Mouse (Mus musculus) ES-E14 (cell line): ENCODE results near the gene Zfp60. TPM values are rescaled to one million over a fixed set of nuclear protein-coding genes. Genes with fewer than 3 reads are reported as not detected.
A peak's percentile ranks its signal among the peaks of the same experiment; 100 is the strongest.

Source experiments
- DNase-seq: peaks from one replicate; pipeline ENCODE4 v3.0.0-alpha.2; 2013; ENCODE audit warnings: low read depth, low spot score
- H3K27ac ChIP-seq: 2 replicates; pipeline ENCODE4 v1.5.1; 2012; ENCODE audit warnings: low read depth, mild to moderate bottlenecking, low read length, moderate library complexity, mixed read lengths; ENCODE audit not compliant: poor library complexity, insufficient read depth, severe bottlenecking
- H3K36me3 ChIP-seq: 2 replicates; pipeline ENCODE4 v1.6.1; 2012; ENCODE audit warnings: mild to moderate bottlenecking, low read length, moderate library complexity, mixed read lengths; ENCODE audit not compliant: control insufficient read depth, poor library complexity, insufficient read depth, severe bottlenecking
- H3K4me1 ChIP-seq, 2 experiments: fragments of 150-350 bp in 1 of 2; sonication (generic) in 1 of 2; 2 replicates each; pipeline ENCODE4 v1.6.1; 2012; ENCODE audit warnings: low read length in 2 of 2, mild to moderate bottlenecking in 1 of 2, mixed read lengths in 1 of 2; ENCODE audit not compliant: control insufficient read depth in 2 of 2, insufficient read depth in 2 of 2, poor library complexity in 1 of 2
- H3K4me3 ChIP-seq, 2 experiments: fragments of 150-350 bp in 1 of 2; sonication (generic) in 1 of 2; 2 replicates each; pipeline ENCODE4 v1.5.1; 2012; ENCODE audit warnings: low read length in 2 of 2, low read depth in 1 of 2, mild to moderate bottlenecking in 1 of 2, mixed read lengths in 1 of 2; ENCODE audit not compliant: insufficient read depth in 1 of 2, poor library complexity in 1 of 2, severe bottlenecking in 1 of 2
- H3K9ac ChIP-seq: 2 replicates; pipeline ENCODE4 v1.6.1; 2012; ENCODE audit warnings: low read depth, mild to moderate bottlenecking, low read length, mixed read lengths; ENCODE audit not compliant: poor library complexity, insufficient read depth, severe bottlenecking
- H3K9me3 ChIP-seq: fragments of 150-350 bp; sonication (generic); 2 replicates; pipeline ENCODE4 v1.6.1; 2012; ENCODE audit warnings: low read depth, mild to moderate bottlenecking, low read length; ENCODE audit not compliant: control insufficient read depth, insufficient read depth
- CHD2 ChIP-seq: IDR thresholded peaks from 2 replicates; pipeline ENCODE4 v1.6.1; 2014; ENCODE audit warnings: mild to moderate bottlenecking, low read depth, low read length, inconsistent platforms
- HCFC1 ChIP-seq: IDR thresholded peaks from 2 replicates; pipeline ENCODE4 v1.6.1; 2012; ENCODE audit warnings: low read length, inconsistent platforms, borderline replicate concordance; ENCODE audit not compliant: insufficient read depth
- MAFK ChIP-seq: IDR thresholded peaks from 2 replicates; pipeline ENCODE4 v1.6.1; 2014; ENCODE audit warnings: mild to moderate bottlenecking, low read depth, low read length, inconsistent platforms; ENCODE audit not compliant: insufficient read depth
- ZC3H11A ChIP-seq: IDR thresholded peaks from 2 replicates; pipeline ENCODE4 v1.6.1; 2012; ENCODE audit warnings: low read depth, mild to moderate bottlenecking, inconsistent platforms, low read length, borderline replicate concordance
- ZNF384 ChIP-seq: IDR thresholded peaks from 2 replicates; pipeline ENCODE4 v1.6.1; 2012; ENCODE audit warnings: low read depth, low read length, inconsistent platforms
- in situ Hi-C, 2 experiments: fragments of 600-800 bp; cut with MboI; formaldehyde crosslinking; loops; one replicate each; pipeline ENCODE4 v1.15.1; 2025; ENCODE audit warnings: low sequenced_read_pairs in 2 of 2, inconsistent platforms in 1 of 2; ENCODE audit not compliant: unreplicated experiment in 2 of 2
- total RNA-seq: library from RNA; depleted of rRNA; stranded (reverse); fragments of 300-350 nt; gene quantifications from 2 replicates; pipeline ENCODE4 v1.2.3, GENCODE M21; 2012

The Zfp60 gene
- total RNA-seq, 1 experiment = 12.0 TPM

- H3K4me3 ChIP-seq = no peak overlapping the region
- no peak overlapping the region; the same call in 1 of the 2 replicates for H3K27ac ChIP-seq
- peaks cover 0 to 6% of the 10 kb centered on the region in 2 experiments; a peak in 2 of 4 replicates for H3K4me1 ChIP-seq
- TF ChIP-seq ZC3H11A (peak; percentile 62; the same call in 1 of the 2 replicates), MAFK (no peak)
- H3K9ac ChIP-seq = peak overlapping the region; percentile 51; the same call in 1 of the 2 replicates
- peak; percentile 66 for DNase-seq
- in situ Hi-C loops = loop anchor here in 1 of 2 experiments (25.0 kb wide), 1 partner anchor 404 kb away; no protein-coding TSS in a partner anchor
- H3K36me3 ChIP-seq = no peaks in the 10 kb centered on the region
- H3K9me3 ChIP-seq = no peaks in the 10 kb centered on the region
Observed at GRCm38 (mm10) chr7:27691076-27691475, 40.1 kb upstream of the Zfp60 start.

- H3K9ac ChIP-seq = no peak overlapping the region
- peak overlapping the region; percentile 62; the same call in 1 of the 2 replicates for H3K27ac ChIP-seq
- H3K36me3 ChIP-seq = 0 out of 2 replicates have a peak, but pooled peaks cover 3% of the 10 kb centered on the region
- TF ChIP-seq HCFC1 (no peak), ZNF384 (no peak), ZC3H11A (no peak), MAFK (no peak), CHD2 (no peak)
- H3K4me1 ChIP-seq = peaks cover 2 to 3% of the 10 kb centered on the region in 2 experiments; a peak in 2 of 4 replicates
- in situ Hi-C loops = loop anchor here in 1 of 2 experiments (25.0 kb wide), 1 partner anchor 409 kb away; no protein-coding TSS in a partner anchor
- H3K4me3 ChIP-seq = no peak overlapping the region
- DNase-seq = peak; percentile 47
- H3K9me3 ChIP-seq = no peaks in the 10 kb centered on the region
Observed at GRCm38 (mm10) chr7:27696711-27697110, 34.5 kb upstream of the Zfp60 start.

GRCm38 (mm10) chr7:27710402-27710801, 20.8 kb upstream of the Zfp60 start:
- in situ Hi-C loops = no loop called here
- Histone ChIP-seq H3K4me1 (no peaks in the 10 kb centered on the region), H3K9ac (no peak overlapping the region), H3K36me3 (no peaks in the 10 kb centered on the region; the same call in 1 of the 2 replicates), H3K4me3 (no peak overlapping the region), H3K27ac (no peak overlapping the region), H3K9me3 (peaks cover 5% of the 10 kb centered on the region)
- TF ChIP-seq ZNF384 = no peak
- no peak for TF ChIP-seq ZC3H11A
- TF ChIP-seq HCFC1 = no peak
- TF ChIP-seq MAFK = no peak
- no peak for TF ChIP-seq CHD2
- DNase-seq = no peak

- Histone ChIP-seq H3K4me1 (peaks cover 0 to 2% of the 10 kb centered on the region in 2 experiments; a peak in 1 of 4 replicates), H3K27ac (no peak overlapping the region), H3K9ac (no peak overlapping the region), H3K4me3 (no peak overlapping the region), H3K9me3 (peaks cover 1% of the 10 kb centered on the region; the same call in 1 of the 2 replicates), H3K36me3 (no peaks in the 10 kb centered on the region)
- DNase-seq = no peak
- no peak for TF ChIP-seq ZNF384
- TF ChIP-seq ZC3H11A = no peak
- TF ChIP-seq HCFC1 = no peak
- TF ChIP-seq CHD2 = no peak
- TF ChIP-seq MAFK = no peak
- in situ Hi-C loops = loop anchor here in 1 of 2 experiments (10.0 kb wide), 1 partner anchor 67 kb away; the partner anchor contains the start of gene Ttc9b
Observed at GRCm38 (mm10) chr7:27721951-27722350, 9.2 kb upstream of the Zfp60 start.
